Mouse (Mus musculus) kidney, adult 2 months (tissue): ENCODE results near the gene Srrt. TPM values are rescaled to one million over a fixed set of nuclear protein-coding genes. Genes with fewer than 3 reads are reported as not detected.
A peak's percentile ranks its signal among the peaks of the same experiment; 100 is the strongest.

Experiments used
- DNase-seq: peaks from one replicate; pipeline ENCODE4 v3.0.0; 2021
- H3K27ac ChIP-seq: fragments of 200-500 bp; 2 replicates; pipeline ENCODE4 v1.5.1; 2012; ENCODE audit warnings: low read depth, low read length, control low read depth, inconsistent platforms; ENCODE audit not compliant: insufficient read depth
- H3K27me3 ChIP-seq: fragments of 200-500 bp; replicated peaks from 2 replicates; pipeline ENCODE4 v1.6.1; 2012; ENCODE audit warnings: mild to moderate bottlenecking, moderate library complexity, low read length, inconsistent platforms; ENCODE audit not compliant: control insufficient read depth, insufficient read depth
- H3K36me3 ChIP-seq: fragments of 200-500 bp; 2 replicates; pipeline ENCODE4 v1.6.1; 2012; ENCODE audit warnings: mild to moderate bottlenecking, moderate library complexity, low read length, inconsistent platforms; ENCODE audit not compliant: control insufficient read depth, insufficient read depth
- H3K4me1 ChIP-seq: fragments of 200-500 bp; 2 replicates; pipeline ENCODE4 v1.6.1; 2011; ENCODE audit warnings: low read length; ENCODE audit not compliant: control insufficient read depth, insufficient read depth
- H3K4me3 ChIP-seq: fragments of 200-500 bp; 2 replicates; pipeline ENCODE4 v1.5.1; 2011; ENCODE audit warnings: mild to moderate bottlenecking, low read depth, low read length, control low read depth; ENCODE audit not compliant: insufficient read depth
- CTCF ChIP-seq: fragments of 200-500 bp; conservative IDR thresholded peaks from 2 replicates; pipeline ENCODE4 v1.5.1; 2011; ENCODE audit warnings: low read depth, mild to moderate bottlenecking, control low read depth, low read length, moderate library complexity, mixed read lengths; ENCODE audit not compliant: insufficient read depth, insufficient read length
- POLR2A ChIP-seq: fragments of 200-500 bp; IDR thresholded peaks from one replicate; pipeline ENCODE4 v1.6.1; 2011; ENCODE audit warnings: low read depth, low read length, control low read depth
- WGBS: fragments of 180-500 bp; shearing (Covaris S2); methylation state at CpG from one replicate; pipeline ENCODE4 v1.1.7; 2018; 5-methylcytosine and 5-hydroxymethylcytosine counted together
- polyA plus RNA-seq: library from polyadenylated mRNA; depleted of rRNA; stranded (reverse); fragments of >200 nt; gene quantifications from 2 replicates; pipeline ENCODE4 v1.2.3, GENCODE M21; 2012

Gene Srrt
- polyA plus RNA-seq, 1 experiment, result 83.0 TPM

DNA sequence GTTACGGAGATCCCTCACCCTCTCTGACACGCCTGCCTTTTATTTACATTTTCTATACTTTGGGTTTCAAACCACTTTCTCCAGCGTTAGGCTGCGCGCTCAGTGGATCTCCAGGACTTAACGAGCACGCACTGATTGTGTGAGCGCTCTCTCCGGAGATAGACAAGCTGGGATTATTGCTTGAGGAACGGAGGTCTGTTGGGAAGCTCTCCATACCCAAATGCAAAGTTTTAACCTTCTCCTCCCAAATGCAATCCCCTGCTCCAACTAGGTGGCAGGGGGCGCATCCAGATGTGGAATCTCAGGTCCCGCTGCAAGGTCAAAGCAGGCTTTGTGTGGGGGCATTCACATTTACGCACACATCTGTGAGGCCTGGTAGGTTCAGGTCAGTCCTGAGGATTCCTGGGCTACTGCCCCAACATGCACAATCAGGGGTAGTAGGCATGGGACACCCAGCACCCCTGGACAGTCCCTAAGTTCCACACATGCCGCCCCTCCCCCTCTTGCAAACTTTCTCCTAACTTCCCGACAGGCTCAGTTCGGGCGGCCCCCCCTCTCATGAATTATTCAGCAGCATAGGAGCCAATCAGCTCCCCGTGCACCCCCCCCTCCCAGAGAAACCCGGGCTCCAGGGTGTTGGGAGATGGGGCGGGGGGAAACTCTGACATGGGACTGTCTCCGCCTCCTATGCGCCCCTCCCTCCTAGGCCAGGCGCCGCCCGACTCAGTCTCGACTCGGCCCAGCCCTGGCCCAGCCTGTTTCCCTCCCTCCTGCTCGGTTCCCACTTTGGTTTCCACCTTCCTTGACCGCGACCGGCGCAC lies 42.1 kb upstream of the Srrt start, which contains the start of gene Ephb4:
Ephb4 (plus strand) TSS at position 726 of the 821 bp plus-strand sequence.
- Histone ChIP-seq H3K4me1 (peaks cover 25% of the 10 kb centered on the region; the same call in 1 of the 2 replicates), H3K27me3 (no peaks in the 10 kb centered on the region), H3K4me3 (peak within 1 kb of the TSS; percentile 70), H3K36me3 (no peaks in the 10 kb centered on the region), H3K27ac (peak within 1 kb of the TSS; percentile 95)
- peak; percentile 95 for TF ChIP-seq POLR2A
- 0 out of 2 replicates have a peak, but pooled peaks have one; percentile 11 for TF ChIP-seq CTCF
- WGBS, result 2% methylated on average over 32 of the region's 32 CpGs
- DNase-seq, result peak; percentile 99

DNA sequence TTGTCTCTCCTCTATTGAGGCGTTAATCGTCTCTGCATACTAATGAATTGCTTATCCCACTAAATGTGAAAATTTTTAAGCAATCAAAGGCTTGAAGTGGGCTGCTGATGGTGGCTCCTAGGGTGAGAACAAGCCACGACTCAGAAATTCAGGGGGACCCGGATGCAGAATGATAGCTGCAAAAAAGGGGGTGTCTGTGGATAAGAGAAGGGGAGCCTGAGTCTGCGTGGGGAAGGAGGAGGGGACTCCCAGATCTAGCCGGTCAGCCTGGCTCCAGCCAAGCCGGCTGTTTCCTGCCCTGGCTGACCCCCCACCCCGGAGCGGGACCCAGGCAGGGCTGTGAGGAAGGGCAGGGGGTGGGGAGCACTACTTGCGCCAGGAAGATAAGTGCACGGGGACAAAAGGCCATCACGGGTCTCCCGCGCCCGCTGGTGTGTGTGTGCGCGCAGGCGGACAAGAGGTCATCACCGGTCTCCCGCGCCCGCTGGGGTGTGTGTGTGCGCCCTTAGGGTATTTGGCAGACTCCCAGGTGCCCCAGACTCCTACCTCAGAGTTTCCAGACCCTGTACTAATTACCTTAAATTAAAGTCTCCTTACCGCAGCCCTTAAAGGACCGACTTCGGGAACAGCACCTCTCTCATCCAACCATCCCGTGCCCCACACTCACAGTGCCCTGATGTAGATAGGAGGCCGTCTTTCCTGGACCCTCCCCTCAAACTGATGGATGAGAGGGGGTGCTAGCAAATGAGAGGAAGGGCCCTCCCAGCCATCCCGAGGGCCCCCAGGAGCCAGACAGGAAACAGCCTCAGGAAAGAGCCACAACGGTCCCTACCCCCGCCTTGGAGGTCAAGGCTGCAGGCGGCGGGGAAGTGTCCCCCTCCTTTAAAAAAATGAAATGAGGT lies 41.3 kb upstream of the Srrt start:
- Histone ChIP-seq H3K27ac (peak overlapping the region; percentile 95), H3K4me1 (peaks cover 25% of the 10 kb centered on the region; the same call in 1 of the 2 replicates), H3K4me3 (peak overlapping the region; percentile 55), H3K36me3 (no peaks in the 10 kb centered on the region), H3K27me3 (no peaks in the 10 kb centered on the region)
- WGBS, result 3% methylated on average over 33 of the region's 33 CpGs
- DNase-seq, result peak; percentile 95
- TF ChIP-seq POLR2A (no peak), CTCF (no peak)

DNA sequence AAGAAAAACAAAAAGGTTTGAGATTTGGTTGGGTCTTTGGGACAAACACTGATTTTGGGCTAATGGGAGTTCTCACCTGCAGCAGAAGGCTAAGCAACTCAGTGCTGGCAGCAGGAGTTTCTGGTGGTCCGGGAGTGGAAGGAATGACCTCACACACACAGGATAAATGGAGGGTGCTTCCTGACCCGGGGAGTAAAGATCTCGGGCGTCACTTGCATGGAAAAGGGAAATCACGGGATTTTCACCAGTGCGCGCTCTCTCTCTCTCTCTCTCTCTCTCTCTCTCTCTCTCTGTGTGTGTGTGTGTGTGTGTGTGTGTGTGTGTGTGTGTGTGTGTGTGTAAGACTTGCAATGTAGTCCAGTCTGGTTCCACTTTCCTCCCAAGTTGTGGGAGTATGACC lies 40.4 kb upstream of the Srrt start:
- 20% methylated on average over 7 of the region's 7 CpGs for WGBS
- Histone ChIP-seq H3K36me3 (no peaks in the 10 kb centered on the region), H3K4me3 (no peak overlapping the region), H3K27me3 (no peaks in the 10 kb centered on the region), H3K27ac (peak overlapping the region; percentile 95), H3K4me1 (peaks cover 24% of the 10 kb centered on the region; the same call in 1 of the 2 replicates)
- TF ChIP-seq POLR2A (no peak), CTCF (no peak)
- peak; percentile 63 for DNase-seq

DNA sequence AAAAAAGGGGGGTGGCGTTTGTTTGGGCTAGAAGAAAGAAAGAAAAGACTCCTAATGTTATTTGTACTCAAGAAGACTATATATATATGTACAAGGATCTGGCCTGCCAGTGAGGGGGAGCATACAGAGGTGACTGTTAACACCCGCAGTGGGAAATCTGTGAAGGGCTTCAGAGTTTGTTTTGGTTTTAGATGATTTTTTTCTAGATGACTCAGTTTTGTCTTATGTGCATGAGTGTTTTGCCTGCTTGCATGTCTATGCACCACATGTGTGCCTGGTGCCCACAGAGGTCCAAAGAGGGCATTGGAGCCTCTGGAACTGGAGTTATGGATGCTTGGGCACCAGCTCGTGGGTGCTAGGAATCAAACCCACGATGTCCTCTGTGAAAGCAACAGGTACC lies 39.5 kb upstream of the Srrt start:
- no peaks in the 10 kb centered on the region for H3K36me3 ChIP-seq
- H3K4me3 ChIP-seq, result no peak overlapping the region
- DNase-seq, result no peak
- H3K4me1 ChIP-seq, result peaks cover 18% of the 10 kb centered on the region; the same call in 1 of the 2 replicates
- no peak for TF ChIP-seq CTCF
- no peak for TF ChIP-seq POLR2A
- H3K27me3 ChIP-seq, result no peaks in the 10 kb centered on the region
- 77% methylated on average over 4 of the region's 4 CpGs for WGBS
- H3K27ac ChIP-seq, result no peak overlapping the region

DNA sequence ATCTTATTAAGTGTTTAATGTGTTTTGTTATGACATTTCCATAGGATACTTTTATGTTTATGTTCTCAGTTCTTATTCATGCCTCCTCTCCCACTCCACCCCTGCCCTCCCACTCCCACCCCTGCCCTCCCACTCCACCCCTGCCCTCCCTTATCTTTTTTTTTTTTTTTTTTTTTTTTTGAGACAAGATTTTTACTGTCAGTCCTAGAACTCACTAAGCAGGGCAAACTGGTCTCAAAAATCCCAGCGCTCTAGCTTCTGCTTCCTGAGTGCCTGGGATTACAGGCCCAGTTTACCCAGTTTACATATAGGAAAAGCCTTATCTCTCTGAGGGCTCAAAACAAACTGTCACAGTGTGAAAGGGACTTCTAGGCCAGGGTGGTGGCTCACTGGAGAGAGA lies 38.9 kb upstream of the Srrt start:
- no peak for DNase-seq
- Histone ChIP-seq H3K4me3 (no peak overlapping the region), H3K27me3 (no peaks in the 10 kb centered on the region), H3K4me1 (peaks cover 18% of the 10 kb centered on the region; the same call in 1 of the 2 replicates), H3K36me3 (no peaks in the 10 kb centered on the region), H3K27ac (peak overlapping the region; percentile 96)
- WGBS, result 86% methylated on average over 1 of the region's 1 CpGs
- TF ChIP-seq POLR2A (no peak), CTCF (no peak)

DNA sequence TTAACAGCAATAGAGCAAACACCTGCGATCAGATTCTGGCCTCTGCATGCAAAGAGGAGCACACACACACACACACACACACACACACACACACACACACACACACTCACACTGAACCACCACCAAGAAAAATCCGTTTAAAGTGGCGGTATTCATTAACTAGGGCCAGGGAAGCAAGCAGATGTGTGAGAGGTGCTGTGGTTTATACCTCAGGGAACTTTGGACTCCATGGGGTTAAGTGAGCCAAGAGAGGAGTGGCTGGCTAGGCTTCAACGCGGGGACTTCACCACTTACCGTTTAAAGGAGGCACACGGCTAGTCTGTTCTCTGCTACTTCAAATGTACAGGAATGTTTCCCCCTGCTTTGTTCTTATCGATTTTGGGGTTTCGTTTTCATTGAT lies 38.3 kb upstream of the Srrt start:
- TF ChIP-seq CTCF (no peak), POLR2A (no peak)
- Histone ChIP-seq H3K4me3 (no peak overlapping the region), H3K27me3 (no peaks in the 10 kb centered on the region), H3K27ac (peak overlapping the region; percentile 96), H3K36me3 (no peaks in the 10 kb centered on the region), H3K4me1 (peaks cover 18% of the 10 kb centered on the region; the same call in 1 of the 2 replicates)
- DNase-seq, result peak; percentile 94
- 10% methylated on average over 9 of the region's 9 CpGs for WGBS

DNA sequence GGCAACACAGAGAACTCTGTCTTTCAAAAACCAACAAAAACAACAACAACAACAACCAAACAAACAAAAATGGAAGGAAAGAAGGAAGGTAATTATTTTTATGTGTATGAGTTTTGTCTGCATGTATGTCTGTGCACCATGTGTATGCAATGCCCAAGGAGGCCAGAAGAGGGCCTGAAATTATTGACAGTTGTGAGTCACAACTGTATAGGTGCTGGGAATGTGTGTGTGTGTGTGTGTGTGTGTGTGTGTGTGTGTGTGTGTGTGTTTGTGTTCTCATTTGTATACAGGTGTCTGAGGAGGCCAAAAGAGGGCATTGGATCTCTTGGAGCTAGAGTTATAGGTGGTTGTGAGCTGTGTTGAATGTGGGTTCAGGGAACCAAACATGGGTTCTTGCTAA lies 36.4 kb upstream of the Srrt start:
- H3K27ac ChIP-seq, result no peak overlapping the region
- TF ChIP-seq CTCF (no peak), POLR2A (no peak)
- H3K4me1 ChIP-seq, result peaks cover 17% of the 10 kb centered on the region; the same call in 1 of the 2 replicates

More for the DNA sequence above, 36.4 kb upstream of the Srrt start:
- Histone ChIP-seq H3K4me3 (no peak overlapping the region), H3K36me3 (no peaks in the 10 kb centered on the region), H3K27me3 (no peaks in the 10 kb centered on the region)
- no peak for DNase-seq
